Mouse (Mus musculus) MEL-GATA-1-ER (cell line): Measurements from ENCODE around the gene Tmem136.

Experiments
- DNase-seq: peaks from one replicate; pipeline ENCODE4 v3.0.0-alpha.2; 2012; ENCODE audit warnings: low read depth; ENCODE audit errors: extremely low read depth

Tmem136 gene

GRCm38 (mm10) chr9:43083441-43084055 lies 32.8 kb downstream of the Tmem136 start:
- no peak for DNase-seq

- DNase-seq, result no peak
Observed at GRCm38 (mm10) chr9:43078711-43079110, 37.7 kb downstream of the Tmem136 start.

GRCm38 (mm10) chr9:43076163-43076562 lies 40.2 kb downstream of the Tmem136 start:
- DNase-seq, result no peak

GRCm38 (mm10) chr9:43074611-43075010 lies 41.8 kb downstream of the Tmem136 start:
- no peak for DNase-seq

GRCm38 (mm10) chr9:43071741-43072140 lies 44.6 kb downstream of the Tmem136 start:
- no peak for DNase-seq

GRCm38 (mm10) chr9:43071176-43071575 lies 45.2 kb downstream of the Tmem136 start:
- no peak for DNase-seq

GRCm38 (mm10) chr9:43070566-43070965 lies 45.8 kb downstream of the Tmem136 start:
- DNase-seq, result no peak

- DNase-seq, result no peak
Observed at GRCm38 (mm10) chr9:43070153-43070552, 46.2 kb downstream of the Tmem136 start.

GRCm38 (mm10) chr9:43067896-43068295 lies 48.5 kb downstream of the Tmem136 start:
- no peak for DNase-seq

GRCm38 (mm10) chr9:43065231-43065630 lies 51.1 kb downstream of the Tmem136 start:
- DNase-seq, result no peak

- DNase-seq, result no peak
Observed at GRCm38 (mm10) chr9:43061545-43061944, 54.8 kb downstream of the Tmem136 start.
